In genomic region chr16:38558221-38558748, GRCm38 (mm10) we compare ENCODE assay signal across 8 mouse cellular contexts. TPM values are rescaled to one million over a fixed set of nuclear protein-coding genes. Genes with fewer than 3 reads are reported as not detected.
DNase-seq lines count a peak whose midpoint lies in the region; ATAC-seq and TF ChIP-seq lines count a peak whose summit lies in the region.

Gene Tmem39a (plus strand): TSS chr16:38558698.

- H3K36me3 ChIP-seq in kidney, adult 2 months (ENCODE audit: control insufficient read depth, insufficient read depth, low read length), result no peaks in the 10 kb centered on the region
- no peaks in the 10 kb centered on the region for H3K36me3 ChIP-seq in hindbrain, embryonic 15.5 days
- no peaks in the 10 kb centered on the region for H3K36me3 ChIP-seq in macrophage (ENCODE audit: inconsistent target)

- H3K4me1 ChIP-seq in kidney, adult 2 months (ENCODE audit: control insufficient read depth, insufficient read depth, low read length), result 0 out of 2 replicates have a peak, but pooled peaks cover 4% of the 10 kb centered on the region
- H3K4me1 ChIP-seq in hindbrain, embryonic 15.5 days (replicated peaks), result peaks cover under 1% of the 10 kb centered on the region; the same call in 1 of the 2 replicates

- TF ChIP-seq CTCF in kidney, adult 2 months (conservative IDR thresholded peaks at IDR 0.05; ENCODE audit: insufficient read depth, insufficient read length, low read depth, low read length), result no peak
- no peak for TF ChIP-seq CTCF in gastrocnemius, adult 2 months (IDR thresholded peaks at IDR 0.05)

- no peak for ATAC-seq in hindbrain, embryonic 15.5 days (ENCODE audit: low FRiP score, low read depth)

- no peak within 1 kb of the TSS for H3K4me3 ChIP-seq in kidney, adult 2 months (ENCODE audit: insufficient read depth, low read depth, low read length)
- H3K4me3 ChIP-seq in gastrocnemius, adult 2 months, result no peak within 1 kb of the TSS
- H3K4me3 ChIP-seq in hindbrain, embryonic 15.5 days, result no peak within 1 kb of the TSS
- no peak within 1 kb of the TSS for H3K4me3 ChIP-seq in macrophage (ENCODE audit: inconsistent target)

- H3K9ac ChIP-seq in hindbrain, embryonic 15.5 days, result no peak within 1 kb of the TSS

- H3K79me2 ChIP-seq in macrophage (ENCODE audit: inconsistent target), result peaks cover 6% of the 10 kb centered on the region

- no peaks in the 10 kb centered on the region for H3K27me3 ChIP-seq in kidney, adult 2 months (replicated peaks; ENCODE audit: control insufficient read depth, insufficient read depth, low read length)
- H3K27me3 ChIP-seq in hindbrain, embryonic 15.5 days, result peaks cover 21% of the 10 kb centered on the region

- H3K9me3 ChIP-seq in hindbrain, embryonic 15.5 days, result no peaks in the 10 kb centered on the region

- TF ChIP-seq POLR2A in kidney, adult 2 months (IDR thresholded peaks at IDR 0.05; ENCODE audit: low read depth, low read length), result no peak

- intact Hi-C loops in gastrocnemius, adult 2 months (cut with DNase I), result no loop called here

- 69% methylated on average over 3 of the region's 3 CpGs for WGBS in kidney, adult 2 months
- WGBS in hindbrain, embryonic 15.5 days, result 85% methylated on average over 3 of the region's 3 CpGs
- WGBS in macrophage (ENCODE audit: missing documents), result 85% methylated on average over 3 of the region's 3 CpGs

- no peak within 1 kb of the TSS for H3K4me2 ChIP-seq in hindbrain, embryonic 15.5 days

- H3K27ac ChIP-seq in kidney, adult 2 months (ENCODE audit: insufficient read depth, low read depth, low read length), result no peak within 1 kb of the TSS
- no peak within 1 kb of the TSS for H3K27ac ChIP-seq in gastrocnemius, adult 2 months
- H3K27ac ChIP-seq in hindbrain, embryonic 15.5 days (replicated peaks), result no peak within 1 kb of the TSS
- no peak within 1 kb of the TSS for H3K27ac ChIP-seq in macrophage

- DNase-seq in kidney, adult 2 months, result no peak
- no peak for DNase-seq in kidney, adult 18-20 months
- DNase-seq in adrenal gland, adult 2 months, result no peak
- DNase-seq in gastrocnemius, adult 2 months, result no peak
- DNase-seq in spleen, adult 12 weeks (ENCODE audit: low spot score), result no peak
- no peak for DNase-seq in lung, postnatal 25 days (ENCODE audit: low spot score)

RNA-seq across cellular contexts. Expression of gene Tmem39a, which starts in this region (rescaled TPM):
- polyA plus RNA-seq in kidney, adult 2 months (2012; rRNA removed), result 42.9 and 48.7 TPM in 2 replicates
- 10 to 100 TPM; 60.4 to 72.1 TPM for total RNA-seq in adrenal gland, adult 2 months (2021)
- polyA plus RNA-seq in adrenal gland, adult 2 months (2012; rRNA removed), result 50.7 and 64.9 TPM in 2 replicates
- 10 to 100 TPM; 17.4 to 20.7 TPM for total RNA-seq in gastrocnemius, adult 2 months (2021)
- 35.2 and 36.3 TPM in 2 replicates for polyA plus RNA-seq in hindbrain, embryonic 15.5 days (2015; fragmentation: Nextera tagmentation; extraction: Ambion mirVana)
- total RNA-seq in macrophage (2018; cell fraction: chromatin; rRNA removed), result 100 to 1,000 TPM in 13 of 26 experiments, 10 to 100 TPM in 13; 44.4 to 526 (median 101) TPM
- 10 to 100 TPM in 22 of 26 experiments, 1 to 10 TPM in 4; 9.5 to 58.8 (median 13.7) TPM for total RNA-seq in macrophage (2018; cell fraction: cytosol; rRNA removed)
- total RNA-seq in macrophage (2018; cell fraction: nucleus; rRNA removed), result 100 to 1,000 TPM in 12 of 26 experiments, 10 to 100 TPM in 14; 36.4 to 487 (median 93.4) TPM
- polyA plus RNA-seq in macrophage (2018), result 8.4 to 15.6 TPM (median 10.1 TPM) in 3 replicates
